Mouse (Mus musculus) CH12.LX (cell line): ENCODE measurements around the gene Pdcd11. TPM values are rescaled to one million over a fixed set of nuclear protein-coding genes. Genes with fewer than 3 reads are reported as not detected.

Experiments used
- DNase-seq: peaks from one replicate; pipeline ENCODE4 v3.0.0-alpha.2; 2013; ENCODE audit errors: extremely low read depth
- H3K27ac ChIP-seq: 2 replicates; pipeline ENCODE4 v1.5.1; 2012; ENCODE audit warnings: low read depth, mild to moderate bottlenecking, control low read depth, moderate library complexity; ENCODE audit not compliant: insufficient read depth
- H3K27me3 ChIP-seq: replicated peaks from 2 replicates; pipeline ENCODE3; 2012; ENCODE audit warnings: inconsistent platforms
- H3K36me3 ChIP-seq, 2 experiments: replicated peaks in 1 of 2; 2 replicates each; pipeline versions ENCODE3 to v1.6.1; 2012; ENCODE audit warnings: inconsistent platforms in 1 of 2, low read length in 1 of 2, mild to moderate bottlenecking in 1 of 2, mixed read lengths in 1 of 2, moderate library complexity in 1 of 2; ENCODE audit not compliant: control insufficient read depth in 1 of 2, insufficient read depth in 1 of 2
- H3K4me1 ChIP-seq, 2 experiments: 2 replicates each; pipeline ENCODE4 v1.6.1; 2012; ENCODE audit warnings: inconsistent platforms in 1 of 2, moderate library complexity in 1 of 2; ENCODE audit not compliant: insufficient read depth in 2 of 2, control insufficient read depth in 1 of 2
- H3K4me2 ChIP-seq: 2 replicates; pipeline ENCODE4 v1.6.1; 2012; ENCODE audit warnings: low read depth, mild to moderate bottlenecking, control low read depth; ENCODE audit not compliant: poor library complexity, insufficient read depth, severe bottlenecking
- H3K4me3 ChIP-seq, 3 experiments: fragments of 150-350 bp in 1 of 3; sonication (generic) in 1 of 3; replicated peaks in 1 of 3; 2 replicates each; pipeline versions ENCODE3 to v1.5.1; 2011 to 2012; ENCODE audit warnings: low read depth in 2 of 3, low read length in 2 of 3, mild to moderate bottlenecking in 2 of 3, moderate library complexity in 2 of 3, control low read depth in 1 of 3, improper control_type of control experiment in 1 of 3, inconsistent platforms in 1 of 3, mixed read lengths in 1 of 3; ENCODE audit not compliant: poor library complexity in 1 of 3
- H3K79me2 ChIP-seq: replicated peaks from 2 replicates; pipeline ENCODE4 v1.6.1; 2012; ENCODE audit warnings: mild to moderate bottlenecking, moderate library complexity; ENCODE audit not compliant: control insufficient read depth, poor library complexity, insufficient read depth, severe bottlenecking; ENCODE audit errors: extremely low read depth
- H3K9ac ChIP-seq: 2 replicates; pipeline ENCODE4 v1.6.1; 2012; ENCODE audit warnings: low read depth, mild to moderate bottlenecking, control low read depth, moderate library complexity; ENCODE audit not compliant: insufficient read depth
- H3K9me3 ChIP-seq: replicated peaks from 2 replicates; pipeline ENCODE3; 2012; ENCODE audit warnings: low read length, inconsistent platforms, mixed read lengths
- CHD2 ChIP-seq: IDR thresholded peaks from 2 replicates; pipeline ENCODE4 v1.6.1; 2011; ENCODE audit warnings: low read length, improper control_type of control experiment
- CTCF ChIP-seq, 2 experiments: IDR thresholded peaks in 1 of 2; conservative IDR thresholded peaks in 1 of 2; 2 replicates each; pipeline ENCODE4 v1.5.1; 2011 to 2012; ENCODE audit warnings: low read depth in 2 of 2, low read length in 2 of 2, improper control_type of control experiment in 1 of 2, inconsistent platforms in 1 of 2, mild to moderate bottlenecking in 1 of 2, moderate library complexity in 1 of 2
- E2F4 ChIP-seq: IDR thresholded peaks from 2 replicates; pipeline ENCODE4 v1.6.1; 2011; ENCODE audit warnings: low read depth, low read length, improper control_type of control experiment; ENCODE audit not compliant: insufficient replicate concordance
- EP300 ChIP-seq: IDR thresholded peaks from 2 replicates; pipeline ENCODE4 v1.6.1; 2011; ENCODE audit warnings: low read length, improper control_type of control experiment
- HCFC1 ChIP-seq: IDR thresholded peaks from 2 replicates; pipeline ENCODE4 v1.6.1; 2012; ENCODE audit warnings: low read depth, mild to moderate bottlenecking, inconsistent platforms, low read length, improper control_type of control experiment
- IRF4 ChIP-seq: IDR thresholded peaks from 2 replicates; pipeline ENCODE4 v1.6.1; 2014; ENCODE audit warnings: low read depth, mild to moderate bottlenecking, inconsistent platforms, low read length, improper control_type of control experiment
- JUN ChIP-seq: IDR thresholded peaks from 2 replicates; pipeline ENCODE4 v1.6.1; 2011; ENCODE audit warnings: low read depth, mild to moderate bottlenecking, low read length, improper control_type of control experiment, moderate library complexity; ENCODE audit not compliant: insufficient read depth
- JUND ChIP-seq: conservative IDR thresholded peaks from 2 replicates; pipeline ENCODE4 v1.6.1; 2011; ENCODE audit warnings: low read depth, low read length, improper control_type of control experiment
- KAT2A ChIP-seq: IDR thresholded peaks from 2 replicates; pipeline ENCODE4 v1.6.1; 2012; ENCODE audit warnings: low read length, improper control_type of control experiment, inconsistent platforms; ENCODE audit not compliant: insufficient replicate concordance
- MAFK ChIP-seq: IDR thresholded peaks from 2 replicates; pipeline ENCODE4 v1.6.1; 2011; ENCODE audit warnings: low read length, improper control_type of control experiment; ENCODE audit not compliant: insufficient replicate concordance
- MAX ChIP-seq: IDR thresholded peaks from 2 replicates; pipeline ENCODE4 v1.6.1; 2011; ENCODE audit warnings: low read length, improper control_type of control experiment
- MAZ ChIP-seq: IDR thresholded peaks from 2 replicates; pipeline ENCODE4 v1.6.1; 2012; ENCODE audit warnings: low read depth, mild to moderate bottlenecking, inconsistent platforms, low read length, improper control_type of control experiment, moderate library complexity
- MXI1 ChIP-seq: IDR thresholded peaks from 2 replicates; pipeline ENCODE4 v1.6.1; 2011; ENCODE audit warnings: mild to moderate bottlenecking, low read depth, low read length, improper control_type of control experiment
- MYC ChIP-seq: IDR thresholded peaks from 2 replicates; pipeline ENCODE4 v1.6.1; 2011; ENCODE audit warnings: low read depth, mild to moderate bottlenecking, improper control_type of control experiment, low read length
- NELFE ChIP-seq: IDR thresholded peaks from 2 replicates; pipeline ENCODE4 v1.6.1; 2011; ENCODE audit warnings: low read depth, low read length, improper control_type of control experiment
- NRF1 ChIP-seq: IDR thresholded peaks from 2 replicates; pipeline ENCODE4 v1.6.1; 2014; ENCODE audit warnings: low read depth, mild to moderate bottlenecking, inconsistent platforms, low read length, improper control_type of control experiment, moderate library complexity
- PAX5 ChIP-seq: IDR thresholded peaks from 2 replicates; pipeline ENCODE4 v1.6.1; 2012; ENCODE audit warnings: low read length, inconsistent platforms, mixed read lengths
- POLR2A ChIP-seq: IDR thresholded peaks from 2 replicates; pipeline ENCODE4 v1.6.1; 2011; ENCODE audit warnings: low read depth, mild to moderate bottlenecking, improper control_type of control experiment, low read length
- POLR2AphosphoS2 ChIP-seq: IDR thresholded peaks from 2 replicates; pipeline ENCODE4 v1.6.1; 2011; ENCODE audit warnings: low read depth, low read length, improper control_type of control experiment
- RAD21 ChIP-seq: IDR thresholded peaks from 2 replicates; pipeline ENCODE4 v1.6.1; 2011; ENCODE audit warnings: low read depth, mild to moderate bottlenecking, low read length, improper control_type of control experiment, moderate library complexity
- RCOR1 ChIP-seq: conservative IDR thresholded peaks from 2 replicates; pipeline ENCODE4 v1.6.1; 2012; ENCODE audit warnings: low read depth, mild to moderate bottlenecking, inconsistent platforms, low read length, improper control_type of control experiment
- SMC3 ChIP-seq: IDR thresholded peaks from 2 replicates; pipeline ENCODE4 v1.6.1; 2011; ENCODE audit warnings: low read depth, low read length, improper control_type of control experiment
- TCF12 ChIP-seq: IDR thresholded peaks from 2 replicates; pipeline ENCODE4 v1.6.1; 2014; ENCODE audit warnings: low read depth, mild to moderate bottlenecking, inconsistent platforms, low read length, improper control_type of control experiment
- UBTF ChIP-seq: IDR thresholded peaks from 2 replicates; pipeline ENCODE4 v1.6.1; 2012; ENCODE audit warnings: low read depth, mild to moderate bottlenecking, inconsistent platforms, low read length, improper control_type of control experiment, moderate library complexity
- USF1 ChIP-seq: IDR thresholded peaks from 2 replicates; pipeline ENCODE4 v1.6.1; 2014; ENCODE audit warnings: low read depth, mild to moderate bottlenecking, inconsistent platforms, low read length, improper control_type of control experiment
- USF2 ChIP-seq: conservative IDR thresholded peaks from 2 replicates; pipeline ENCODE4 v1.6.1; 2011; ENCODE audit warnings: low read depth, low read length, improper control_type of control experiment
- ZC3H11A ChIP-seq: IDR thresholded peaks from 2 replicates; pipeline ENCODE4 v1.6.1; 2012; ENCODE audit warnings: low read depth, mild to moderate bottlenecking, inconsistent platforms, low read length, improper control_type of control experiment
- ZKSCAN1 ChIP-seq: IDR thresholded peaks from 2 replicates; pipeline ENCODE4 v1.6.1; 2012; ENCODE audit warnings: low read depth, inconsistent platforms, low read length, improper control_type of control experiment, borderline replicate concordance
- ZMIZ1 ChIP-seq: IDR thresholded peaks from 2 replicates; pipeline ENCODE4 v1.6.1; 2012; ENCODE audit warnings: low read depth, mild to moderate bottlenecking, inconsistent platforms, low read length, improper control_type of control experiment
- ZNF384 ChIP-seq: IDR thresholded peaks from 2 replicates; pipeline ENCODE4 v1.6.1; 2012; ENCODE audit warnings: low read depth, low read length, improper control_type of control experiment, inconsistent platforms
- dilution Hi-C: fragments of 300-500 bp; cut with MboI; formaldehyde crosslinking; loops from 2 replicates; pipeline ENCODE4 v1.14.3; 2020; ENCODE audit warnings: low sequenced_read_pairs; ENCODE audit not compliant: extremely low pct_unique_long_range_greater_than_20kb, extremely low pct_ligation_motif_present
- in situ Hi-C: fragments of 300-500 bp; cut with MboI; formaldehyde crosslinking; loops from 3 replicates; pipeline ENCODE4 v1.14.3; 2019; ENCODE audit warnings: low sequenced_read_pairs, low pct_ligation_motif_present, low pct_unique_long_range_greater_than_20kb, mixed read lengths
- polyA plus RNA-seq: library from polyadenylated mRNA; unstranded; fragments of >175 nt; gene quantifications from 2 replicates; pipeline ENCODE4 v1.2.1, GENCODE M21; 2012; ENCODE audit warnings: low read depth; ENCODE audit not compliant: insufficient read length
- total RNA-seq, 2 experiments: library from RNA; depleted of rRNA; stranded (reverse); fragments of 300-350 nt in 1 of 2; fragments of >200 nt in 1 of 2; gene quantifications; 2 replicates each; pipeline ENCODE4 v1.2.3; 2012 to 2014

Pdcd11 gene
- total and polyA plus RNA-seq, 3 experiments = 26.6 to 78.0 (median 49.7) TPM

GRCm38 (mm10) chr19:47136170-47136569, 45.6 kb downstream of the Pdcd11 start:
- Histone ChIP-seq H3K4me1 (peaks cover 35 to 77% of the 10 kb centered on the region in 2 experiments), H3K36me3 (peaks cover 18 to 41% of the 10 kb centered on the region in 2 experiments), H3K27me3 (peaks cover 1% of the 10 kb centered on the region), H3K9ac (no peak overlapping the region), H3K27ac (no peak overlapping the region), H3K79me2 (no peaks in the 10 kb centered on the region), H3K9me3 (no peaks in the 10 kb centered on the region), H3K4me2 (no peak overlapping the region), H3K4me3 (no peak overlapping the region)
- TF ChIP-seq ZMIZ1 (no peak), SMC3 (no peak), PAX5 (no peak), USF1 (no peak), JUN (no peak), IRF4 (no peak), EP300 (no peak), E2F4 (no peak), POLR2AphosphoS2 (no peak), NELFE (no peak), RCOR1 (no peak), RAD21 (no peak), ZNF384 (no peak), CTCF (conservative IDR thresholded peaks at IDR 0.05 in 1 of 2, IDR thresholded peaks at IDR 0.05 in 1 of 2; ENCODE audit: low read depth in 2 of 2, low read length in 2 of 2) (no peak), CHD2 (no peak), KAT2A (no peak), NRF1 (no peak)
- dilution Hi-C loops = no loop called here
- in situ Hi-C loops = no loop called here
- DNase-seq = no peak

GRCm38 (mm10) chr19:47137051-47137581, 46.5 kb downstream of the Pdcd11 start:
- dilution Hi-C loops (no loop called here), in situ Hi-C loops (no loop called here)
- Histone ChIP-seq H3K9ac (peak overlapping the region; percentile 78), H3K9me3 (no peaks in the 10 kb centered on the region), H3K36me3 (peaks cover 12 to 33% of the 10 kb centered on the region in 2 experiments), H3K79me2 (no peaks in the 10 kb centered on the region), H3K4me3 (peak overlapping the region; percentile 65 to 77 (median 68)), H3K27ac (no peak overlapping the region; the same call in 1 of the 2 replicates), H3K4me2 (peak overlapping the region; percentile 92), H3K27me3 (peaks cover 1% of the 10 kb centered on the region), H3K4me1 (peaks cover 35 to 73% of the 10 kb centered on the region in 2 experiments)
- DNase-seq = peak; percentile 56
- TF ChIP-seq TCF12 (peak; percentile 11; the same call in 1 of the 2 replicates), CHD2 (no peak), ZC3H11A (no peak), POLR2AphosphoS2 (no peak), HCFC1 (no peak), POLR2A (peak; percentile 58), MXI1 (peak; percentile 84), JUND (no peak), ZMIZ1 (no peak; the same call in 1 of the 2 replicates), E2F4 (no peak), MAFK (no peak), ZKSCAN1 (no peak), NELFE (peak; percentile 28; the same call in 1 of the 2 replicates), USF2 (no peak), EP300 (0 out of 2 replicates have a peak, but pooled peaks have one; percentile 14), UBTF (no peak), NRF1 (no peak), CTCF (conservative IDR thresholded peaks at IDR 0.05 in 1 of 2, IDR thresholded peaks at IDR 0.05 in 1 of 2; ENCODE audit: low read depth in 2 of 2, low read length in 2 of 2) (no peak), MYC (peak; percentile 79; the same call in 1 of the 2 replicates), MAX (peak; percentile 72), MAZ (no peak)
